17 mouse cellular contexts compared by ENCODE assay signal in genomic region chr1:111242814-111243213, GRCm38 (mm10).
A peak's percentile ranks its signal among the peaks of the same experiment; 100 is the strongest.
DNase-seq lines count a peak whose midpoint lies in the region; ATAC-seq and TF ChIP-seq lines count a peak whose summit lies in the region.
"Had no signal": no experiment of that assay in that cellular context is flagged by ENCODE, and none has a peak within 500 bp of the region (broad histone marks: within the 10 kb centered on the region; RNA-seq: fewer than 3 reads in every experiment).

No protein-coding gene starts in this region.

- peak; percentile 18 for DNase-seq in hindbrain, embryonic 14.5 days (ENCODE audit: low spot score)
- no peak for DNase-seq in midbrain, postnatal 0 days (ENCODE audit: low spot score)
- no peak for DNase-seq in MEL (ENCODE audit: low read depth, low spot score)
- no peak for DNase-seq in layer of hippocampus, postnatal 25 days (ENCODE audit: extremely low spot score in 1 of 2, low spot score in 1 of 2)
- DNase-seq: adrenal gland, adult 8-10 months; adrenal gland, postnatal 14 days; adrenal gland, postnatal 36 days; cerebellum, adult 11-12 months had no signal

- no peaks in the 10 kb centered on the region for H3K27me3 ChIP-seq in hindbrain, embryonic 14.5 days (ENCODE audit: control insufficient read depth, insufficient read depth, low read length)
- H3K27me3 ChIP-seq in hindbrain, embryonic 16.5 days (replicated peaks; ENCODE audit: control insufficient read depth, insufficient read depth, low read length), result no peaks in the 10 kb centered on the region
- no peaks in the 10 kb centered on the region for H3K27me3 ChIP-seq in midbrain, embryonic 15.5 days (replicated peaks)
- H3K27me3 ChIP-seq in midbrain, postnatal 0 days (ENCODE audit: insufficient read depth, low read length), result no peaks in the 10 kb centered on the region
- no peaks in the 10 kb centered on the region for H3K27me3 ChIP-seq in MEL (ENCODE audit: control insufficient read depth in 1 of 2, insufficient read depth in 2 of 2, low read length in 2 of 2)
- H3K27me3 ChIP-seq: embryonic facial prominence, embryonic 12.5 days; forebrain, embryonic 12.5 days; forebrain, embryonic 15.5 days; Patski had no signal

- no peak for ATAC-seq in hindbrain, embryonic 14.5 days (ENCODE audit: low FRiP score)
- no peak for ATAC-seq in hindbrain, embryonic 16.5 days
- 0 out of 2 replicates have a peak, but pooled peaks have one; percentile 63 for ATAC-seq in midbrain, embryonic 15.5 days (replicated peaks)
- no peak for ATAC-seq in midbrain, postnatal 0 days (ENCODE audit: low FRiP score)
- ATAC-seq: activated CD4-positive, CD25-positive, alpha-beta regulatory T cell, adult 4 months; Patski had no signal

- TF ChIP-seq RAD21 in MEL (IDR thresholded peaks at IDR 0.05; ENCODE audit: low read depth, low read length), result no peak

- no peaks in the 10 kb centered on the region for H3K36me3 ChIP-seq in hindbrain, embryonic 14.5 days (replicated peaks; ENCODE audit: control insufficient read depth, insufficient read depth)
- H3K36me3 ChIP-seq in hindbrain, embryonic 16.5 days (ENCODE audit: control insufficient read depth, insufficient read depth, low read length), result no peaks in the 10 kb centered on the region
- no peaks in the 10 kb centered on the region for H3K36me3 ChIP-seq in midbrain, embryonic 15.5 days (replicated peaks)
- H3K36me3 ChIP-seq in midbrain, postnatal 0 days (ENCODE audit: insufficient read depth, low read length), result no peaks in the 10 kb centered on the region
- no peaks in the 10 kb centered on the region for H3K36me3 ChIP-seq in MEL (ENCODE audit: control insufficient read depth in 1 of 2, insufficient read depth in 2 of 2, low read length in 2 of 2)
- H3K36me3 ChIP-seq: embryonic facial prominence, embryonic 10.5 days; embryonic facial prominence, embryonic 12.5 days; forebrain, embryonic 12.5 days; forebrain, embryonic 15.5 days had no signal

- H3K4me1 ChIP-seq in hindbrain, embryonic 14.5 days (replicated peaks; ENCODE audit: control insufficient read depth, insufficient read depth, low read length), result no peaks in the 10 kb centered on the region
- H3K4me1 ChIP-seq in hindbrain, embryonic 16.5 days (ENCODE audit: control insufficient read depth, insufficient read depth, low read depth, low read length), result no peaks in the 10 kb centered on the region
- no peaks in the 10 kb centered on the region for H3K4me1 ChIP-seq in midbrain, embryonic 15.5 days
- H3K4me1 ChIP-seq in midbrain, postnatal 0 days (ENCODE audit: insufficient read depth, low read length), result no peaks in the 10 kb centered on the region
- H3K4me1 ChIP-seq in MEL (ENCODE audit: control insufficient read depth in 1 of 2, insufficient read depth in 2 of 2, low read length in 2 of 2), result no peaks in the 10 kb centered on the region
- H3K4me1 ChIP-seq: embryonic facial prominence, embryonic 10.5 days; embryonic facial prominence, embryonic 12.5 days; forebrain, embryonic 12.5 days; forebrain, embryonic 15.5 days had no signal

- no peak for TF ChIP-seq EP300 in MEL (IDR thresholded peaks at IDR 0.05; ENCODE audit: low read depth in 1 of 2, low read length in 2 of 2)

- H3K9me3 ChIP-seq in hindbrain, embryonic 14.5 days (ENCODE audit: control insufficient read depth, low read length), result no peaks in the 10 kb centered on the region
- H3K9me3 ChIP-seq in hindbrain, embryonic 16.5 days (ENCODE audit: control insufficient read depth, low read length), result no peaks in the 10 kb centered on the region
- no peaks in the 10 kb centered on the region for H3K9me3 ChIP-seq in midbrain, embryonic 15.5 days
- H3K9me3 ChIP-seq in midbrain, postnatal 0 days (ENCODE audit: low read length), result no peaks in the 10 kb centered on the region
- no peaks in the 10 kb centered on the region for H3K9me3 ChIP-seq in MEL (replicated peaks; ENCODE audit: insufficient read depth, low read length)
- H3K9me3 ChIP-seq: embryonic facial prominence, embryonic 10.5 days; embryonic facial prominence, embryonic 12.5 days; forebrain, embryonic 12.5 days; forebrain, embryonic 15.5 days had no signal

- no peaks in the 10 kb centered on the region for H3K79me2 ChIP-seq in MEL (ENCODE audit: control insufficient read depth, insufficient read depth, low read length, poor library complexity)

- H3K4me2 ChIP-seq in hindbrain, embryonic 14.5 days (replicated peaks), result no peak overlapping the region
- no peak overlapping the region for H3K4me2 ChIP-seq in hindbrain, embryonic 16.5 days (ENCODE audit: low read length)
- no peak overlapping the region for H3K4me2 ChIP-seq in midbrain, embryonic 15.5 days
- no peak overlapping the region for H3K4me2 ChIP-seq in midbrain, postnatal 0 days (ENCODE audit: low read depth, low read length, poor library complexity, severe bottlenecking)
- H3K4me2 ChIP-seq: embryonic facial prominence, embryonic 12.5 days; forebrain, embryonic 12.5 days; forebrain, embryonic 15.5 days had no signal

- no peak for TF ChIP-seq CTCF in midbrain, postnatal 0 days (IDR thresholded peaks at IDR 0.05)
- no peak for TF ChIP-seq CTCF in MEL (IDR thresholded peaks at IDR 0.05 in 2 of 3, conservative IDR thresholded peaks at IDR 0.05 in 1 of 3; ENCODE audit: control insufficient read depth in 1 of 3, insufficient read depth in 1 of 3, low read depth in 2 of 3, low read length in 3 of 3, poor library complexity in 1 of 3, severe bottlenecking in 1 of 3)

- no peak overlapping the region for H3K9ac ChIP-seq in hindbrain, embryonic 14.5 days
- H3K9ac ChIP-seq in hindbrain, embryonic 16.5 days (ENCODE audit: low read depth, low read length), result no peak overlapping the region
- H3K9ac ChIP-seq in midbrain, embryonic 15.5 days, result no peak overlapping the region
- H3K9ac ChIP-seq in midbrain, postnatal 0 days (replicated peaks; ENCODE audit: low read length, poor library complexity, severe bottlenecking), result no peak overlapping the region
- no peak overlapping the region for H3K9ac ChIP-seq in MEL (ENCODE audit: control insufficient read depth, low read depth, low read length, poor library complexity, severe bottlenecking)
- H3K9ac ChIP-seq: embryonic facial prominence, embryonic 12.5 days; forebrain, embryonic 12.5 days; forebrain, embryonic 15.5 days; forebrain, postnatal 0 days had no signal

- H3K27ac ChIP-seq in hindbrain, embryonic 14.5 days, result no peak overlapping the region
- H3K27ac ChIP-seq in hindbrain, embryonic 16.5 days (ENCODE audit: low read depth, low read length), result no peak overlapping the region
- H3K27ac ChIP-seq in midbrain, embryonic 15.5 days, result no peak overlapping the region
- H3K27ac ChIP-seq in midbrain, postnatal 0 days (ENCODE audit: low read depth, low read length), result no peak overlapping the region
- no peak overlapping the region for H3K27ac ChIP-seq in MEL (ENCODE audit: control insufficient read depth, low read depth, low read length)
- H3K27ac ChIP-seq: embryonic facial prominence, embryonic 10.5 days; embryonic facial prominence, embryonic 12.5 days; forebrain, embryonic 12.5 days; forebrain, embryonic 15.5 days had no signal

- no peak for TF ChIP-seq POLR2A in MEL (IDR thresholded peaks at IDR 0.05; ENCODE audit: control insufficient read depth in 1 of 2, insufficient read depth in 1 of 2, low read depth in 1 of 2, low read length in 2 of 2, poor library complexity in 1 of 2)

- H3K4me3 ChIP-seq in hindbrain, embryonic 14.5 days (replicated peaks; ENCODE audit: low read length), result no peak overlapping the region
- H3K4me3 ChIP-seq in hindbrain, embryonic 16.5 days (ENCODE audit: low read length), result no peak overlapping the region
- H3K4me3 ChIP-seq in midbrain, embryonic 15.5 days, result no peak overlapping the region
- H3K4me3 ChIP-seq in midbrain, postnatal 0 days (ENCODE audit: low read depth, low read length), result no peak overlapping the region
- no peak overlapping the region for H3K4me3 ChIP-seq in MEL (ENCODE audit: control insufficient read depth in 1 of 2, insufficient read depth in 1 of 2, low read depth in 2 of 2, low read length in 2 of 2)
- H3K4me3 ChIP-seq: embryonic facial prominence, embryonic 10.5 days; embryonic facial prominence, embryonic 12.5 days; forebrain, embryonic 12.5 days; forebrain, embryonic 15.5 days had no signal

TF ChIP-seq in MEL, 35 proteins besides CTCF, POLR2A, EP300 and RAD21:
- TF ChIP-seq SIN3A (IDR thresholded peaks at IDR 0.05; ENCODE audit: low read length) (0 out of 2 replicates have a peak, but pooled peaks have one; percentile 25), MAX (IDR thresholded peaks at IDR 0.05; ENCODE audit: low read length) (no peak)
